Mouse (Mus musculus) lung, embryonic 14.5 days (tissue): ENCODE measurements at regions not wholly inside any gene's neighbourhood (a gene's known extent, or its start where the extent isn't known, plus 50 kb on each side); places are given as distances from the start of the nearest gene placed in this dataset.
A peak's percentile ranks its signal among the peaks of the same experiment; 100 is the strongest.
"Not testable (repeated sequence)": the region's sequence is repeated elsewhere in the genome, so short reads cannot be mapped to it uniquely, and the experiment has no call there.

Source experiments
- ATAC-seq: fragments of 200-750 bp; cut with Nextera tagmentation; 2 replicates; pipeline ENCODE4 v1.8.0; 2017; ENCODE audit warnings: mild to moderate bottlenecking, moderate TSS enrichment, moderate library complexity; ENCODE audit not compliant: insufficient read depth
- DNase-seq: peaks from one replicate; pipeline ENCODE4 v3.0.0-alpha.2; 2015
- H3K27ac ChIP-seq: fragments of 300-500 bp; sonication (generic); 2 replicates; pipeline ENCODE4 v1.5.1; 2014; ENCODE audit warnings: low read depth, mild to moderate bottlenecking, moderate library complexity
- H3K27me3 ChIP-seq: fragments of 300-500 bp; sonication (generic); 2 replicates; pipeline ENCODE4 v1.6.1; 2014; ENCODE audit warnings: low read length, control low read depth; ENCODE audit not compliant: insufficient read depth
- H3K36me3 ChIP-seq: fragments of 300-500 bp; sonication (generic); 2 replicates; pipeline ENCODE4 v1.6.1; 2014; ENCODE audit warnings: control low read depth; ENCODE audit not compliant: insufficient read depth
- H3K4me1 ChIP-seq: fragments of 300-500 bp; sonication (generic); 2 replicates; pipeline ENCODE4 v1.6.1; 2014; ENCODE audit warnings: antibody characterized with exemption, control low read depth; ENCODE audit not compliant: insufficient read depth
- H3K4me2 ChIP-seq: fragments of 300-500 bp; sonication (generic); 2 replicates; pipeline ENCODE4 v1.6.1; 2014; ENCODE audit warnings: mild to moderate bottlenecking
- H3K4me3 ChIP-seq: fragments of 300-500 bp; sonication (generic); 2 replicates; pipeline ENCODE4 v1.5.1; 2014; ENCODE audit warnings: low read depth, low read length
- H3K9ac ChIP-seq: fragments of 300-500 bp; sonication (generic); 2 replicates; pipeline ENCODE4 v1.6.1; 2014
- H3K9me3 ChIP-seq: fragments of 300-500 bp; sonication (generic); 2 replicates; pipeline ENCODE4 v1.6.1; 2016; ENCODE audit warnings: low read depth, low read length, control low read depth
- CTCF ChIP-seq: IDR thresholded peaks from 2 replicates; pipeline ENCODE4 v1.5.1; 2016; ENCODE audit warnings: antibody characterized with exemption, low read depth
- WGBS: fragments of 180-500 bp; shearing (Covaris S2); extraction: QIAGEN DNeasy Blood & Tissue Kit; methylation state at CpG from one replicate; pipeline ENCODE4 v1.1.7; 2014; 5-methylcytosine and 5-hydroxymethylcytosine counted together

GRCm38 (mm10) chr10:6182400-6182799, 260.2 kb upstream of the Rgs17 start:
- no peaks in the 10 kb centered on the region for H3K4me1 ChIP-seq
- TF ChIP-seq CTCF = no peak
- no peak overlapping the region for H3K27ac ChIP-seq
- no peak overlapping the region for H3K4me3 ChIP-seq
- DNase-seq = no peak
- ATAC-seq = no peak
- no peak overlapping the region for H3K9ac ChIP-seq
- H3K27me3 ChIP-seq = no peaks in the 10 kb centered on the region
- H3K9me3 ChIP-seq = no peaks in the 10 kb centered on the region
- no peaks in the 10 kb centered on the region for H3K36me3 ChIP-seq
- no peak overlapping the region for H3K4me2 ChIP-seq
- 80% methylated on average over 5 of the region's 5 CpGs for WGBS

GRCm38 (mm10) chr10:6164311-6164710, 242.1 kb upstream of the Rgs17 start:
- not testable (repeated sequence) for H3K9ac ChIP-seq, H3K27me3 ChIP-seq, H3K27ac ChIP-seq, H3K4me2 ChIP-seq, H3K4me3 ChIP-seq, H3K36me3 ChIP-seq, H3K4me1 ChIP-seq, ATAC-seq, H3K9me3 ChIP-seq, DNase-seq
- 18% methylated on average over 1 of the region's 1 CpGs for WGBS

- TF ChIP-seq CTCF = no peak
- DNase-seq (no peak), ATAC-seq (no peak)
- H3K27me3 ChIP-seq = no peaks in the 10 kb centered on the region
- WGBS = 48% methylated on average over 6 of the region's 6 CpGs
- no peak overlapping the region for H3K4me3 ChIP-seq
- H3K9me3 ChIP-seq = no peaks in the 10 kb centered on the region
- no peak overlapping the region for H3K4me2 ChIP-seq
- H3K36me3 ChIP-seq = no peaks in the 10 kb centered on the region
- H3K4me1 ChIP-seq = no peaks in the 10 kb centered on the region
- H3K27ac ChIP-seq = no peak overlapping the region
- no peak overlapping the region for H3K9ac ChIP-seq
Observed at GRCm38 (mm10) chr10:6156941-6157340, 234.7 kb upstream of the Rgs17 start.

- H3K36me3 ChIP-seq = no peaks in the 10 kb centered on the region
- ATAC-seq (no peak), DNase-seq (no peak)
- no peaks in the 10 kb centered on the region for H3K27me3 ChIP-seq
- no peaks in the 10 kb centered on the region for H3K4me1 ChIP-seq
- no peaks in the 10 kb centered on the region for H3K9me3 ChIP-seq
- H3K4me3 ChIP-seq = no peak overlapping the region
- H3K9ac ChIP-seq = no peak overlapping the region
- TF ChIP-seq CTCF = no peak
- H3K27ac ChIP-seq = no peak overlapping the region
- no peak overlapping the region for H3K4me2 ChIP-seq
Observed at GRCm38 (mm10) chr10:6134091-6134490, 211.9 kb upstream of the Rgs17 start.

GRCm38 (mm10) chr10:6124423-6124822, 202.2 kb upstream of the Rgs17 start:
- not testable (repeated sequence) for H3K36me3 ChIP-seq, H3K27me3 ChIP-seq, H3K4me1 ChIP-seq, H3K27ac ChIP-seq, H3K4me2 ChIP-seq, H3K4me3 ChIP-seq, ATAC-seq, DNase-seq, H3K9me3 ChIP-seq, H3K9ac ChIP-seq

GRCm38 (mm10) chr10:6114883-6115622, 192.9 kb upstream of the Rgs17 start:
- no peak overlapping the region for H3K27ac ChIP-seq
- H3K9ac ChIP-seq = no peak overlapping the region
- H3K4me1 ChIP-seq = no peaks in the 10 kb centered on the region; the same call in 1 of the 2 replicates
- no peak for TF ChIP-seq CTCF
- no peaks in the 10 kb centered on the region for H3K27me3 ChIP-seq
- peak; percentile 65; the same call in 1 of the 2 replicates for ATAC-seq
- 51% methylated on average over 7 of the region's 7 CpGs for WGBS
- DNase-seq = peak; percentile 82
- H3K4me3 ChIP-seq = no peak overlapping the region
- no peaks in the 10 kb centered on the region for H3K9me3 ChIP-seq
- H3K36me3 ChIP-seq = no peaks in the 10 kb centered on the region
- no peak overlapping the region for H3K4me2 ChIP-seq
